8 mouse cellular contexts compared by ENCODE assay signal in genomic region chr13:93838431-93839136, GRCm38 (mm10).
A peak's percentile ranks its signal among the peaks of the same experiment; 100 is the strongest.
DNase-seq lines count a peak whose midpoint lies in the region; ATAC-seq and TF ChIP-seq lines count a peak whose summit lies in the region.

No protein-coding gene starts in this region.

- 51% methylated on average over 8 of the region's 8 CpGs for WGBS in heart, embryonic 16.5 days
- 29% methylated on average over 8 of the region's 8 CpGs for WGBS in limb, embryonic 14.5 days

- no peaks in the 10 kb centered on the region for H3K36me3 ChIP-seq in heart, embryonic 16.5 days (ENCODE audit: control insufficient read depth, insufficient read depth)
- H3K36me3 ChIP-seq in limb, embryonic 14.5 days (ENCODE audit: control insufficient read depth, insufficient read depth, low read length), result no peaks in the 10 kb centered on the region

- no peak for ATAC-seq in heart, embryonic 16.5 days (replicated peaks; ENCODE audit: extremely low read depth, insufficient read depth, low FRiP score)
- ATAC-seq in limb, embryonic 14.5 days (ENCODE audit: low FRiP score, low read depth), result no peak; the same call in 1 of the 2 replicates
- no peak for ATAC-seq in megakaryocyte, adult 5-6 weeks (ENCODE audit: poor library complexity, severe bottlenecking)

- peak overlapping the region; percentile 85 for H3K27ac ChIP-seq in heart, embryonic 16.5 days (ENCODE audit: low read length)
- peak overlapping the region; percentile 90 for H3K27ac ChIP-seq in limb, embryonic 14.5 days (replicated peaks; ENCODE audit: low read depth, low read length)

- no peaks in the 10 kb centered on the region for H3K27me3 ChIP-seq in heart, embryonic 16.5 days (ENCODE audit: control insufficient read depth, insufficient read depth, low read length)
- no peaks in the 10 kb centered on the region for H3K27me3 ChIP-seq in limb, embryonic 14.5 days (ENCODE audit: control insufficient read depth, insufficient read depth, low read length)

- H3K4me2 ChIP-seq in heart, embryonic 16.5 days (ENCODE audit: low read depth, low read length), result peak overlapping the region; percentile 27; the same call in 1 of the 2 replicates
- peak overlapping the region; percentile 28 for H3K4me2 ChIP-seq in limb, embryonic 14.5 days (replicated peaks; ENCODE audit: low read depth, low read length, severe bottlenecking)

- no peak for TF ChIP-seq POLR2A in limb, embryonic 14.5 days (IDR thresholded peaks at IDR 0.05; ENCODE audit: borderline replicate concordance, extremely low read depth, insufficient read depth, insufficient read length)

- no peaks in the 10 kb centered on the region for H3K9me3 ChIP-seq in heart, embryonic 16.5 days (replicated peaks; ENCODE audit: control insufficient read depth, low read length)
- H3K9me3 ChIP-seq in limb, embryonic 14.5 days (ENCODE audit: control insufficient read depth, low read length), result peaks cover 5% of the 10 kb centered on the region; the same call in 1 of the 2 replicates

- H3K4me1 ChIP-seq in heart, embryonic 16.5 days (ENCODE audit: control insufficient read depth, insufficient read depth, low read length), result peaks cover 28% of the 10 kb centered on the region
- H3K4me1 ChIP-seq in limb, embryonic 14.5 days (ENCODE audit: control insufficient read depth, insufficient read depth, low read length), result peaks cover 33% of the 10 kb centered on the region

- no peak overlapping the region for H3K9ac ChIP-seq in heart, embryonic 16.5 days (ENCODE audit: low read length)
- H3K9ac ChIP-seq in limb, embryonic 14.5 days (ENCODE audit: low read depth, low read length, severe bottlenecking), result no peak overlapping the region

- H3K4me3 ChIP-seq in heart, embryonic 16.5 days (ENCODE audit: low read length), result no peak overlapping the region
- no peak overlapping the region for H3K4me3 ChIP-seq in limb, embryonic 14.5 days (replicated peaks; ENCODE audit: low read length)

- peak; percentile 42 for DNase-seq in cerebellum, adult 11 months
- DNase-seq in cerebellum, postnatal 4 days (ENCODE audit: low spot score in 2 of 2), result no peak
- DNase-seq in cerebellum, adult 8-10 months, result peak; percentile 43
- DNase-seq in limb, embryonic 14.5 days (ENCODE audit: low spot score), result no peak
- DNase-seq in frontal cortex, postnatal 25 days (ENCODE audit: low spot score in 2 of 2), result no peak
- DNase-seq in liver, result no peak

Comparison
In these comparisons a context has a peak if more than half of its experiments do, and no peak if none do; other contexts are left out.
1. DNase-seq: peak in cerebellum, adult 11 months (single experiment) and cerebellum, adult 8-10 months (single experiment); none in cerebellum, postnatal 4 days (0 of 2), limb, embryonic 14.5 days (single experiment), frontal cortex, postnatal 25 days (0 of 2) and liver (single experiment).